Mouse (Mus musculus) subcutaneous adipose tissue, adult 2 months (tissue): ENCODE measurements around the gene Kcne4. TPM values are rescaled to one million over a fixed set of nuclear protein-coding genes. Genes with fewer than 3 reads are reported as not detected.

Experiments
- polyA plus RNA-seq: library from polyadenylated mRNA; depleted of rRNA; stranded (reverse); fragments of >200 nt; gene quantifications from 2 replicates; pipeline ENCODE4 v1.2.3, GENCODE M21; 2012; ENCODE audit warnings: low replicate concordance; rRNA removed

Gene Kcne4
- polyA plus RNA-seq = 1.4 and 12.7 TPM in 2 replicates

DNA sequence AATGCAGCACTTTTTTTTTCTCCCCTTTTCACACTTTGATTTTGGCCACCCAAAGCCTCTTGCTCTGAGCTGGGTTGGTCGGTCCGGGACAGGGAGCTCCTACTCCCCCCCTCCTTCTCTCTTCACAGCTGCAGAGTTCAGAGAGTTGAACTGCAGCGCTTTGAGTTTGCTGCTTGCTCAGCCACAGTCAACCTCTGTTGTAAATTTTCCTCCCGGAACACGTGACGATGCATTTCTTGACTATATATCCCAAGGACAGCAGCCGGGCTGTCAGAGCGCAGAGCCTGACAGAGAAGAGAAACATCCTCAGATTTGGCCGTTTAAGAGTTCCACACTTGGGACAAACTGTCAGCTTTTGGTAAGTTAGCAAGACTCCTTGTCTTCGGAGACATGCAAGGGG lies at the start of gene Kcne4:
Kcne4 (plus strand) TSS at position 120 of the 400 bp plus-strand sequence.

Other genes starting within 250 kb of the Kcne4 start
- gene Acsl3, start 158.9 kb upstream of the Kcne4 start, polyA plus RNA-seq = 9.6 and 11.2 TPM in 2 replicates
- gene Utp14b, start 158.7 kb upstream of the Kcne4 start, polyA plus RNA-seq = 0.52 and 0.82 TPM in 2 replicates